Mouse (Mus musculus) heart, embryonic 10.5 days (tissue): ENCODE measurements around the gene Ddx46. TPM values are rescaled to one million over a fixed set of nuclear protein-coding genes. Genes with fewer than 3 reads are reported as not detected.

Source experiments
- DNase-seq: peaks from one replicate; pipeline ENCODE4 v3.0.0-alpha.2; 2017; ENCODE audit warnings: low spot score
- H3K27ac ChIP-seq: fragments of 300-500 bp; sonication (generic); 2 replicates; pipeline ENCODE4 v1.5.1; 2016; ENCODE audit warnings: mild to moderate bottlenecking
- H3K27me3 ChIP-seq: fragments of 300-500 bp; sonication (generic); 2 replicates; pipeline ENCODE4 v1.6.1; 2016; ENCODE audit warnings: mild to moderate bottlenecking; ENCODE audit not compliant: poor library complexity, insufficient read depth, severe bottlenecking
- H3K36me3 ChIP-seq: fragments of 300-500 bp; sonication (generic); 2 replicates; pipeline ENCODE4 v1.6.1; 2016; ENCODE audit warnings: mild to moderate bottlenecking, moderate library complexity
- H3K4me1 ChIP-seq: fragments of 300-500 bp; sonication (generic); 2 replicates; pipeline ENCODE4 v1.6.1; 2016; ENCODE audit warnings: mild to moderate bottlenecking
- H3K4me3 ChIP-seq: fragments of 300-500 bp; sonication (generic); 2 replicates; pipeline ENCODE4 v1.5.1; 2016; ENCODE audit warnings: mild to moderate bottlenecking, moderate library complexity
- H3K9me3 ChIP-seq: fragments of 300-500 bp; sonication (generic); 2 replicates; pipeline ENCODE4 v1.6.1; 2016; ENCODE audit warnings: mild to moderate bottlenecking, moderate library complexity
- WGBS: fragments of 180-500 bp; shearing (Covaris S2); methylation state at CpG from one replicate; pipeline ENCODE4 v1.1.7; 2016; 5-methylcytosine and 5-hydroxymethylcytosine counted together
- polyA plus RNA-seq: library from polyadenylated mRNA; unstranded; fragments of >200 nt; fragmentation: Nextera tagmentation; extraction: Ambion mirVana; gene quantifications from 2 replicates; pipeline ENCODE4 v1.2.1, GENCODE M21; 2016

Gene Ddx46
- polyA plus RNA-seq: 26.8 and 36.4 TPM in 2 replicates

DNA sequence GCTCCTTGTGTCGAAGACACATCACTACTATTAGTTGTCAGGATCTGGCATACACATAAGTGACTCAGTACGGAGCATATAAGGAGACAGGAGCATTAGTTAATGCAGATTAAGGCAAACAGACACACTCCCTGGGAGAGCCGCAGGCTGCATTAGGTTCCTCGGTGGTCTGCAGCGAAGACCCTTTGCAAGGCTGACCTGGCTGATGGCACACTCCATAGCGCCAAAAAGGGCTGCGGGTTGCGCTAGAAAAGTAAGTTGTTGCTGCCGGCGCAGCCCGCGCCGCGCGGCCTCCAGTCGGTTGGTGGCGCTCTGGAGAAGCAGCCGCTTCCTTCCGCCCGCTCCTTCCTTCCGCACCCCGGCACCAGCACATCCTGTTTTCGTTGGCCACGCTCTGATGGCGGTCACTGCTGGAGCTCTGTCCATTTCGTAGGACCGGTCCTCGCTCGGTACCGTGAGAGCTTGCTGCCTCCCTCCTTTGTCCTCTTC is at the start of gene Ddx46:
Ddx46 (plus strand) TSS at position 389 of the 489 bp plus-strand sequence.
- H3K27ac ChIP-seq: peak within 1 kb of the TSS; percentile 87

DNA sequence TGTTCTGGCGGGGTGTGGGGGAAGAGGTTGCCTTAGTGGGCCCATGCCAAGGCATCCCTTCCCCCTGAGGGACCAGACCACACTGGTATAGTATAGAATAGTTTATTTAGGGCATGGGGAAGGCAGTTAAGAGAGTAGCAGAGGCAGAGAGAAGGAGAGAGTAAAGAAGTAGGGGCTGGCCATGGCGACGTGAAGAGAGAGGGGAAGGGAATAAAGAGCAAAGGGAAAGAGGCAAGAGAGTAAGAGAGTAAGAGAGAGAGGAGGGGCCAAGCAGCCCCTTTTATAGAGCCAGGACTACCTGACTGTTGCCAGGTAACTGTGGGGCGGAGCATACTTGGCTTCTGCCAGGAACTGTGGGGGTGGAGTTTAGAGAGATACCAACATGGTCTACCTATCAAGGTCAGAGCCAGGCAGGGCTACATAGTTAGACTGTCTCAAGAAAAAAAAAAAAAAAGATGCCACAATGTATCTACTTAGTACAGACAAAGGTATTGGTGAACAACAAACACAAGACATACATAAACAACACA is 42.8 kb upstream of the Ddx46 start:
- no peak for DNase-seq
- Histone ChIP-seq H3K4me1 (peaks cover 11% of the 10 kb centered on the region), H3K27ac (no peak overlapping the region; the same call in 1 of the 2 replicates), H3K27me3 (0 out of 2 replicates have a peak, but pooled peaks cover 4% of the 10 kb centered on the region), H3K9me3 (no peaks in the 10 kb centered on the region), H3K36me3 (peaks cover 28% of the 10 kb centered on the region), H3K4me3 (peak overlapping the region; percentile 84; the same call in 1 of the 2 replicates)
- WGBS: 61% methylated on average over 4 of the region's 4 CpGs

More for the DNA sequence above, at the start of gene Ddx46:
- H3K27me3 ChIP-seq: no peaks in the 10 kb centered on the region
- 6% methylated on average over 30 of the region's 30 CpGs for WGBS
- H3K4me3 ChIP-seq: peak within 1 kb of the TSS; percentile 87
- peak; percentile 94 for DNase-seq
- peaks cover 16% of the 10 kb centered on the region; the same call in 1 of the 2 replicates for H3K4me1 ChIP-seq
- no peaks in the 10 kb centered on the region for H3K9me3 ChIP-seq
- H3K36me3 ChIP-seq: peaks cover 51% of the 10 kb centered on the region

DNA sequence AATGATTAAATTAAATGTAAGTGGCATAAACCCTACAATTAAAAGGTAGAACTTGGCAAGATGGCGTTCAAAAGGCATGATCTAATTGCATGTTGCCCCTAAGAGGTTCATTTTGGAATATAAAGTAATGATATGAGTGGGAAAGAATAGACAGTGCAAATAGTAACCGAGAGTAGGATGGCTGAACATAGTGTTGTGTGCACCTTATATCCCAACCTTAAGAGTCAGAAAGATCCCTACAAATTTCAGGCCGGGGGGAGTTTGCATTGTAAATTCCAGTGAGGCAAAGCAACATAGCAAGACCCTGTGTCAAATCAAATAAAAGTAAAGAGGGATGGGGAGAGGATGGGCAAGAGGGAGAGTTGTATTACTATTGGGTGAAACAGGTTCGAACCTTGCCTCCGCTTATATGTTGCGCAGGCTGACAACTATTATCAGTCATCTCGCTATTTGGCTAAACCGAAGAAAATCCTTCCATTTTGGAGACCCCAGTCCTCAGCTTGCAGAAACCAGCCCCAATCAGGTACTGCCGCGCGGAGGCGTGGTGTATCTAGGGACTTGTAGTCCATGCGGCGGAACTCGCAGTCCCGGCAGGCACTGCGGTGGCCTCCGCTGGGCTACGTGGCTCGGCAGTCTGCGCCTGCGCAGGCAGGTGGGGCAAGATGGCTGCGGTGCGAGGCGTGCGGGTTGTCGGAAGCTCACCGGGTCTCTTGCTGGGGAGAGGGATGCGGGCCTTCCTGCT is 42.1 kb upstream of the Ddx46 start:
- H3K9me3 ChIP-seq: no peaks in the 10 kb centered on the region
- 4% methylated on average over 29 of the region's 29 CpGs for WGBS
- 0 out of 2 replicates have a peak, but pooled peaks cover 4% of the 10 kb centered on the region for H3K27me3 ChIP-seq
- H3K4me1 ChIP-seq: peaks cover 11% of the 10 kb centered on the region
- H3K36me3 ChIP-seq: peaks cover 34% of the 10 kb centered on the region
- H3K4me3 ChIP-seq: peak overlapping the region; percentile 84
- peak; percentile 99 for DNase-seq
- peak overlapping the region; percentile 93 for H3K27ac ChIP-seq

- H3K4me3 ChIP-seq: peak overlapping the region; percentile 84
- DNase-seq: no peak
- H3K36me3 ChIP-seq: peaks cover 40% of the 10 kb centered on the region
- no peaks in the 10 kb centered on the region for H3K9me3 ChIP-seq
- 0 out of 2 replicates have a peak, but pooled peaks cover 4% of the 10 kb centered on the region for H3K27me3 ChIP-seq
- peak overlapping the region; percentile 93 for H3K27ac ChIP-seq
- under 1% methylated on average over 31 of the region's 31 CpGs for WGBS
- H3K4me1 ChIP-seq: peaks cover 11% of the 10 kb centered on the region
These were observed 41.5 kb upstream of the Ddx46 start for GRCm38 (mm10) chr13:55593254-55593747.

- no peaks in the 10 kb centered on the region for H3K9me3 ChIP-seq
- H3K27me3 ChIP-seq: 0 out of 2 replicates have a peak, but pooled peaks cover 4% of the 10 kb centered on the region
- H3K4me1 ChIP-seq: peaks cover 20% of the 10 kb centered on the region
- WGBS: 90% methylated on average over 12 of the region's 12 CpGs
- H3K27ac ChIP-seq: no peak overlapping the region
- H3K4me3 ChIP-seq: no peak overlapping the region
- no peak for DNase-seq
- H3K36me3 ChIP-seq: peaks cover 45% of the 10 kb centered on the region
These were observed 39.5 kb upstream of the Ddx46 start for GRCm38 (mm10) chr13:55595375-55595774.

DNA sequence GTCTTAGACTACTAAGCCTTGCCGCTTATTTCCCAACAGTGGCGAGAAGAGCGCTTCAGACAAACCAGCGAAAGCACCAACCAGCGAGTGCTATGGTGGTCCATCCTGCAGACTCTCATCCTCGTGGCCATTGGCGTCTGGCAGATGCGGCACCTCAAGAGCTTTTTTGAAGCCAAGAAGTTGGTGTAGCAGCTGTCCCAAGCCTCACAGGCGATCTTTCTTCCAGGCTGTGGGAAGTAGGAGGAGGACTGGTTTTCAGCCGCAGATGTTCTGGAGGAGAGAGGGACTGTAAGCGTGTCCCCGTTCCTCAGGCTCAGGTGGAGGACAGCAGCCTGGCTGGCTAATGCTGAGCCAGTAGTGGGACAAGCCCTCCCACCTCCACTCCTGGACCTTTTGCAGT is 38.0 kb upstream of the Ddx46 start:
- DNase-seq: no peak
- no peak overlapping the region for H3K4me3 ChIP-seq
- no peaks in the 10 kb centered on the region for H3K27me3 ChIP-seq
- peaks cover 45% of the 10 kb centered on the region for H3K36me3 ChIP-seq
- H3K9me3 ChIP-seq: no peaks in the 10 kb centered on the region
- 94% methylated on average over 12 of the region's 12 CpGs for WGBS
- H3K4me1 ChIP-seq: peaks cover 27% of the 10 kb centered on the region
- H3K27ac ChIP-seq: no peak overlapping the region

DNA sequence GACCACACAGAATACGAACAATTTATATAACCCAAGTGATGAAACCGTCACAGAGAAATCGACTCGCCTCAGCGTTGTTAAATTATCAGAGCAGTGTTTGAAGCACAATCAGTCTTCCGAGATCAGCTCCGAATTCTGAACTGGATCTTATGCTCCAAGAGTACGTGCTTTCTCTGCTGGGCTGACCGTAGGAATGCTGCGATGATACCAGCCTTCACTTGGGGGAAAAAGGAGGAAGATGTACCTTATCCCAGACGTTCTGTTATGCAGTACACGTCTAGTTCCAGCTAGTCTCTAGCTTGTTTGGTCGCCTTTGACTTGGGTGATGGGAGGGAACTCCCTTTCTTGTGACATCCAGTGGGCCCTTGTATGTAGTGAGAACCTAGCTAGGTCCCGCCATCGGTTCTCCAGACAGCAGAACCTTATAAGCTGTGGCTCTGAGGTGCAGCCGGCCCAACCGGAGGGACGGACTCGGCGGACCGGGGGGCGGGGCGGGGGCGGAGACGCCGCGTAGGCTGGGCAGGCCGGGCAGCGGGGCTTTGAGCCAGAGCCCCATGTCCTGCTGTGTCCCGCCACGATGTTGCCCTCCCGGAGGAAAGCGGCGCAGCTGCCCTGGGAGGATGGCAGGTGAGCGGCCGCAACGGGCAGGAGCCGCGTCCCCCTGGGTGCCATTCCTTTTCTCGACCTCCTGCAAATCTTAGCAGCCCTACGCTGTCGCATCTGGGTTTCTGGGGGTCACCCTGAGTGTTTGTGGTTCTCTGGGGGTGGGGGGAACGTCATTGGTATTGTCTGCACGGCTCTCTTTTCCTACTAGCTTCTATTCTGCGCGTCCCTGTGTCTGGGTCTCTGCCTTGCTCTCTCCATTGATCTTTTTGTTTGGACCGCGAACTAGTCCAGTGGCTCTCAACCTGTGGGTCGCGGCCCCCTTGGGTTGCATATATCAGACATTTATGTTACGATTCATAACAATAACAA is 35.0 kb upstream of the Ddx46 start, which contains the start of gene B4galt7:
B4galt7 (plus strand) TSS at position 331 of the 975 bp plus-strand sequence.
- Histone ChIP-seq H3K9me3 (no peaks in the 10 kb centered on the region), H3K36me3 (peaks cover 52% of the 10 kb centered on the region), H3K4me3 (peak within 1 kb of the TSS; percentile 87), H3K4me1 (peaks cover 16% of the 10 kb centered on the region), H3K27me3 (no peaks in the 10 kb centered on the region), H3K27ac (peak within 1 kb of the TSS; percentile 86)
- DNase-seq: peak; percentile 92
- WGBS: 10% methylated on average over 51 of the region's 51 CpGs

GRCm38 (mm10) chr13:55600657-55601056 is 34.2 kb upstream of the Ddx46 start:
- Histone ChIP-seq H3K36me3 (peaks cover 48% of the 10 kb centered on the region), H3K4me1 (peaks cover 16% of the 10 kb centered on the region), H3K9me3 (no peaks in the 10 kb centered on the region), H3K27ac (peak overlapping the region; percentile 86), H3K27me3 (no peaks in the 10 kb centered on the region), H3K4me3 (peak overlapping the region; percentile 87)
- 26% methylated on average over 9 of the region's 9 CpGs for WGBS
- no peak for DNase-seq

- Histone ChIP-seq H3K4me1 (peaks cover 16% of the 10 kb centered on the region), H3K9me3 (no peaks in the 10 kb centered on the region), H3K4me3 (no peak overlapping the region), H3K27ac (no peak overlapping the region), H3K36me3 (peaks cover 42% of the 10 kb centered on the region), H3K27me3 (no peaks in the 10 kb centered on the region)
- WGBS: 5% methylated on average over 3 of the region's 3 CpGs
- DNase-seq: no peak
These were observed 33.2 kb upstream of the Ddx46 start for GRCm38 (mm10) chr13:55601611-55602010.

GRCm38 (mm10) chr13:55604606-55605005 is 30.2 kb upstream of the Ddx46 start:
- peaks cover 51% of the 10 kb centered on the region for H3K36me3 ChIP-seq
- no peak overlapping the region for H3K4me3 ChIP-seq
- H3K27me3 ChIP-seq: no peaks in the 10 kb centered on the region
- H3K4me1 ChIP-seq: peaks cover 12% of the 10 kb centered on the region
- H3K27ac ChIP-seq: no peak overlapping the region
- WGBS: 87% methylated on average over 3 of the region's 3 CpGs
- DNase-seq: no peak
- H3K9me3 ChIP-seq: no peaks in the 10 kb centered on the region

DNA sequence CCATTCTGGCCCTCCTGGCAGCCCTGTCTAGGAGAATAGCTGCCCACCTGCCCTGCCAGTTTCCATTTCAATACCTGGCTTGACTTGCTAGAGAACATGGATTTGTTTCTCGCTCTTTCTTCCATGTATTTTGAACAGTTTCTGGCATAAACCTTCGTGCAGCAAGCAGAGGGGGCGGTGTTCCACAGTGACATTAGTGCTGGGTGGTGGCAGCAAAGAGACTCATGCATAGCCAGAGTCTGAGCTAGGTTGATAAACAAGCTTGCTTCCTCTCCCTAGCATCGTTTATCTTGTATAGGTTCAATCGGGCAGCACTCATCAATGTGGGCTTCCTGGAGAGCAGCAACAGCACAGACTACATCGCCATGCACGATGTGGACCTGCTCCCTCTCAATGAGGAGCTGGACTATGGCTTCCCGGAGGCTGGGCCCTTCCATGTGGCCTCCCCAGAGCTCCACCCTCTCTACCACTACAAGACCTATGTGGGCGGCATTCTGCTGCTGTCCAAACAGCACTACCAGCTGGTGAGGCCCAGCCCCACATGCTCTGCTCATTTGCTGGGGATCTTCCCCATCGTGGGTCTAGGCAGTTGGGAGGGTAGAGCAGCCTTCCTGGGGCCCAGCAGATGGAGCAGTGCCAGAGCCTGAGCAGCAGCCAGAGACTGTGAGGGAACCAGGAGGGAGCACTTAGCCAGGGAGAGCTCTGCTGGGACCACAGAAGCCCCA is 27.8 kb upstream of the Ddx46 start:
- Histone ChIP-seq H3K27me3 (no peaks in the 10 kb centered on the region), H3K36me3 (peaks cover 64% of the 10 kb centered on the region), H3K4me1 (no peaks in the 10 kb centered on the region), H3K27ac (0 out of 2 replicates have a peak overlapping the region, but pooled peaks have one; percentile 11), H3K9me3 (no peaks in the 10 kb centered on the region), H3K4me3 (no peak overlapping the region)
- 70% methylated on average over 10 of the region's 10 CpGs for WGBS
- DNase-seq: no peak
